Mouse (Mus musculus) G1E (cell line): ENCODE data around the gene Zscan4-ps1. TPM values are rescaled to one million over a fixed set of nuclear protein-coding genes. Genes with fewer than 3 reads are reported as not detected.
"Not testable (repeated sequence)": the region's sequence is repeated elsewhere in the genome, so short reads cannot be mapped to it uniquely, and the experiment has no call there.

ENCODE experiments used
- ATAC-seq: 2 replicates; pipeline ENCODE4 v1.8.0; 2016; ENCODE audit warnings: mild to moderate bottlenecking; ENCODE audit not compliant: insufficient number of reproducible peaks, poor library complexity, low FRiP score, severe bottlenecking; ENCODE audit errors: extremely low read depth
- DNase-seq: peaks from one replicate; pipeline ENCODE4 v3.0.0; 2012; ENCODE audit warnings: low spot score
- H3K27me3 ChIP-seq: 2 replicates; pipeline ENCODE4 v1.6.1; 2012; ENCODE audit warnings: mild to moderate bottlenecking, low read length, inconsistent platforms; ENCODE audit not compliant: insufficient read depth
- H3K36me3 ChIP-seq: replicated peaks from 2 replicates; pipeline ENCODE3; 2012; ENCODE audit warnings: mild to moderate bottlenecking, inconsistent platforms
- H3K4me1 ChIP-seq: 2 replicates; pipeline ENCODE4 v1.6.1; 2012; ENCODE audit warnings: low read depth, low read length, inconsistent platforms, mixed read lengths; ENCODE audit not compliant: insufficient read depth
- H3K4me3 ChIP-seq: 2 replicates; pipeline ENCODE4 v1.5.1; 2012; ENCODE audit warnings: low read depth, mild to moderate bottlenecking, inconsistent platforms, low read length, moderate library complexity, mixed read lengths
- H3K9me3 ChIP-seq: replicated peaks from 2 replicates; pipeline ENCODE4 v1.6.1; 2012; ENCODE audit warnings: inconsistent platforms
- polyA plus RNA-seq: library from polyadenylated mRNA; stranded (reverse); fragments of >175 nt; gene quantifications from 2 replicates; pipeline ENCODE4 v1.2.3, GENCODE M21; 2012
- total RNA-seq, 2 experiments: library from RNA; stranded (forward) in 1 of 2; stranded (reverse) in 1 of 2; fragments of 200-1000 nt in 1 of 2; fragments of >200 nt in 1 of 2; fragmentation: Nextera tagmentation in 1 of 2; gene quantifications; 2 replicates each; pipeline ENCODE4 v1.2.3; 2014 to 2017

Gene Zscan4-ps1
- total RNA-seq (2014; fragmentation: Nextera tagmentation) (not detected in 2 replicates), total RNA-seq (2017) (not detected in 2 replicates), polyA plus RNA-seq (not detected in 2 replicates)

GRCm38 (mm10) chr7:11069591-11069990 is at the start of gene Zscan4-ps1:
Zscan4-ps1 (minus strand) TSS chr7:11069691.
- H3K36me3 ChIP-seq, H3K27me3 ChIP-seq, H3K4me3 ChIP-seq, H3K4me1 ChIP-seq, ATAC-seq, H3K9me3 ChIP-seq, DNase-seq: not testable (repeated sequence)

Other genes starting within 250 kb of the Zscan4-ps1 start
- not detected in 2 replicates for gene Zscan4b, start 164.6 kb downstream of the Zscan4-ps1 start, total RNA-seq (2014; fragmentation: Nextera tagmentation)
- gene Zscan4b, start 164.6 kb downstream of the Zscan4-ps1 start, total RNA-seq (2017) = not detected in 2 replicates
- gene Zscan4b, start 164.6 kb downstream of the Zscan4-ps1 start, polyA plus RNA-seq = not detected in 2 replicates
- not detected in 2 replicates for gene Zscan4c, start 63.9 kb downstream of the Zscan4-ps1 start, total RNA-seq (2014; fragmentation: Nextera tagmentation)
- not detected in 2 replicates for gene Zscan4c, start 63.9 kb downstream of the Zscan4-ps1 start, total RNA-seq (2017)
- not detected in 2 replicates for gene Zscan4c, start 63.9 kb downstream of the Zscan4-ps1 start, polyA plus RNA-seq
- gene Zscan4d, start 96.5 kb upstream of the Zscan4-ps1 start, total RNA-seq (2014; fragmentation: Nextera tagmentation) = not detected in 2 replicates
- gene Zscan4d, start 96.5 kb upstream of the Zscan4-ps1 start, total RNA-seq (2017) = not detected in 2 replicates
- not detected in 2 replicates for gene Zscan4d, start 96.5 kb upstream of the Zscan4-ps1 start, polyA plus RNA-seq
- gene Zscan4e, start 241.0 kb upstream of the Zscan4-ps1 start, total RNA-seq (2014; fragmentation: Nextera tagmentation) = not detected in 2 replicates
- not detected in 2 replicates for gene Zscan4e, start 241.0 kb upstream of the Zscan4-ps1 start, total RNA-seq (2017)
- not detected in 2 replicates for gene Zscan4e, start 241.0 kb upstream of the Zscan4-ps1 start, polyA plus RNA-seq